Mouse (Mus musculus) midbrain, embryonic 16.5 days (tissue): ENCODE results near the gene R3hdm1. TPM values are rescaled to one million over a fixed set of nuclear protein-coding genes. Genes with fewer than 3 reads are reported as not detected.

ENCODE experiments used
- ATAC-seq: fragments of 200-750 bp; cut with Nextera tagmentation; 2 replicates; pipeline ENCODE4 v1.8.0; 2017; ENCODE audit warnings: moderate TSS enrichment
- H3K27ac ChIP-seq: fragments of 300-500 bp; sonication (generic); 2 replicates; pipeline ENCODE4 v1.5.1; 2014; ENCODE audit warnings: mild to moderate bottlenecking, low read length, mixed read lengths
- H3K27me3 ChIP-seq: fragments of 300-500 bp; sonication (generic); 2 replicates; pipeline ENCODE4 v1.6.1; 2014; ENCODE audit warnings: low read depth, low read length, mixed read lengths; ENCODE audit not compliant: control insufficient read depth, insufficient read depth
- H3K36me3 ChIP-seq: fragments of 300-500 bp; sonication (generic); 2 replicates; pipeline ENCODE4 v1.6.1; 2014; ENCODE audit warnings: mild to moderate bottlenecking, low read length, moderate library complexity, mixed read lengths; ENCODE audit not compliant: control insufficient read depth, insufficient read depth
- H3K4me1 ChIP-seq: fragments of 300-500 bp; sonication (generic); 2 replicates; pipeline ENCODE4 v1.6.1; 2014; ENCODE audit warnings: mild to moderate bottlenecking, low read length, mixed read lengths; ENCODE audit not compliant: control insufficient read depth, insufficient read depth
- H3K4me2 ChIP-seq: fragments of 300-500 bp; sonication (generic); 2 replicates; pipeline ENCODE4 v1.6.1; 2014; ENCODE audit warnings: mild to moderate bottlenecking, low read length, mixed read lengths
- H3K4me3 ChIP-seq: fragments of 300-500 bp; sonication (generic); 2 replicates; pipeline ENCODE4 v1.5.1; 2014; ENCODE audit warnings: low read depth, mild to moderate bottlenecking, low read length, moderate library complexity, mixed read lengths
- H3K9ac ChIP-seq: fragments of 300-500 bp; sonication (generic); 2 replicates; pipeline ENCODE4 v1.6.1; 2014; ENCODE audit warnings: low read depth, low read length, mixed read lengths
- H3K9me3 ChIP-seq: fragments of 300-500 bp; sonication (generic); replicated peaks from 2 replicates; pipeline ENCODE4 v1.6.1; 2014; ENCODE audit warnings: mild to moderate bottlenecking, low read length, mixed read lengths; ENCODE audit not compliant: control insufficient read depth, poor library complexity, severe bottlenecking
- WGBS: fragments of 180-500 bp; shearing (Covaris S2); extraction: QIAGEN DNeasy Blood & Tissue Kit; methylation state at CpG from one replicate; pipeline ENCODE4 v1.1.7; 2014; 5-methylcytosine and 5-hydroxymethylcytosine counted together
- polyA plus RNA-seq: library from polyadenylated mRNA; unstranded; fragments of >200 nt; fragmentation: Nextera tagmentation; extraction: Ambion mirVana; gene quantifications from 2 replicates; pipeline ENCODE4 v1.2.1, GENCODE M21; 2015

R3hdm1 gene
- polyA plus RNA-seq, 1 experiment from 2014 or later, result 84.1 TPM

GRCm38 (mm10) chr1:128073051-128073450 lies 30.1 kb upstream of the R3hdm1 start:
- Histone ChIP-seq H3K4me3 (no peak overlapping the region), H3K4me1 (no peaks in the 10 kb centered on the region), H3K27me3 (no peaks in the 10 kb centered on the region), H3K36me3 (no peaks in the 10 kb centered on the region), H3K9me3 (no peaks in the 10 kb centered on the region), H3K27ac (no peak overlapping the region), H3K9ac (no peak overlapping the region), H3K4me2 (no peak overlapping the region)
- ATAC-seq, result no peak
- WGBS, result 93% methylated on average over 6 of the region's 6 CpGs

GRCm38 (mm10) chr1:128076791-128077479 lies 26.2 kb upstream of the R3hdm1 start:
- H3K36me3 ChIP-seq, result no peaks in the 10 kb centered on the region
- H3K9ac ChIP-seq, result no peak overlapping the region
- H3K4me2 ChIP-seq, result no peak overlapping the region
- H3K4me3 ChIP-seq, result no peak overlapping the region
- WGBS, result 82% methylated on average over 8 of the region's 8 CpGs
- H3K27me3 ChIP-seq, result no peaks in the 10 kb centered on the region
- no peak for ATAC-seq
- no peak overlapping the region for H3K27ac ChIP-seq
- no peaks in the 10 kb centered on the region for H3K4me1 ChIP-seq
- H3K9me3 ChIP-seq, result no peaks in the 10 kb centered on the region

- 94% methylated on average over 2 of the region's 2 CpGs for WGBS
- Histone ChIP-seq H3K4me1 (no peaks in the 10 kb centered on the region), H3K27me3 (no peaks in the 10 kb centered on the region), H3K9me3 (no peaks in the 10 kb centered on the region), H3K9ac (no peak overlapping the region), H3K4me2 (no peak overlapping the region), H3K4me3 (no peak overlapping the region), H3K27ac (no peak overlapping the region), H3K36me3 (no peaks in the 10 kb centered on the region)
- no peak for ATAC-seq
Observed at GRCm38 (mm10) chr1:128077788-128078187, 25.3 kb upstream of the R3hdm1 start.

GRCm38 (mm10) chr1:128078646-128079045 lies 24.5 kb upstream of the R3hdm1 start:
- no peaks in the 10 kb centered on the region for H3K4me1 ChIP-seq
- ATAC-seq, result no peak
- no peak overlapping the region for H3K4me3 ChIP-seq
- no peak overlapping the region for H3K9ac ChIP-seq
- WGBS, result 89% methylated on average over 1 of the region's 1 CpGs
- no peaks in the 10 kb centered on the region for H3K27me3 ChIP-seq
- H3K4me2 ChIP-seq, result no peak overlapping the region
- H3K27ac ChIP-seq, result no peak overlapping the region
- H3K9me3 ChIP-seq, result no peaks in the 10 kb centered on the region
- H3K36me3 ChIP-seq, result no peaks in the 10 kb centered on the region

- WGBS, result 76% methylated on average over 5 of the region's 5 CpGs
- no peak for ATAC-seq
Observed at GRCm38 (mm10) chr1:128080936-128081696, 22.0 kb upstream of the R3hdm1 start.

GRCm38 (mm10) chr1:128081873-128082272 lies 21.2 kb upstream of the R3hdm1 start:
- no peaks in the 10 kb centered on the region for H3K4me1 ChIP-seq
- no peak overlapping the region for H3K9ac ChIP-seq
- no peaks in the 10 kb centered on the region for H3K27me3 ChIP-seq
- ATAC-seq, result no peak
- H3K9me3 ChIP-seq, result no peaks in the 10 kb centered on the region
- no peaks in the 10 kb centered on the region for H3K36me3 ChIP-seq
- H3K27ac ChIP-seq, result no peak overlapping the region
- no peak overlapping the region for H3K4me3 ChIP-seq
- 87% methylated on average over 7 of the region's 7 CpGs for WGBS
- H3K4me2 ChIP-seq, result no peak overlapping the region

More at GRCm38 (mm10) chr1:128080936-128081696, 22.0 kb upstream of the R3hdm1 start:
- no peaks in the 10 kb centered on the region for H3K4me1 ChIP-seq
- H3K4me2 ChIP-seq, result no peak overlapping the region
- H3K4me3 ChIP-seq, result no peak overlapping the region
- no peak overlapping the region for H3K27ac ChIP-seq
- no peak overlapping the region for H3K9ac ChIP-seq
- no peaks in the 10 kb centered on the region for H3K36me3 ChIP-seq
- H3K9me3 ChIP-seq, result no peaks in the 10 kb centered on the region
- no peaks in the 10 kb centered on the region for H3K27me3 ChIP-seq

- Histone ChIP-seq H3K4me2 (no peak overlapping the region), H3K4me1 (no peaks in the 10 kb centered on the region), H3K27ac (no peak overlapping the region), H3K9me3 (no peaks in the 10 kb centered on the region), H3K36me3 (no peaks in the 10 kb centered on the region), H3K4me3 (no peak overlapping the region), H3K9ac (no peak overlapping the region), H3K27me3 (no peaks in the 10 kb centered on the region)
- 64% methylated on average over 7 of the region's 7 CpGs for WGBS
- ATAC-seq, result no peak
Observed at GRCm38 (mm10) chr1:128082800-128083199, 20.3 kb upstream of the R3hdm1 start.

- Histone ChIP-seq H3K27me3 (no peaks in the 10 kb centered on the region), H3K9ac (no peak overlapping the region), H3K4me2 (no peak overlapping the region), H3K4me1 (no peaks in the 10 kb centered on the region), H3K9me3 (no peaks in the 10 kb centered on the region), H3K27ac (no peak overlapping the region), H3K4me3 (no peak overlapping the region), H3K36me3 (no peaks in the 10 kb centered on the region; the same call in 1 of the 2 replicates)
- no peak for ATAC-seq
- whole genome bisulfite sequencing, result 56% methylated on average over 2 of the region's 2 CpGs
Observed at GRCm38 (mm10) chr1:128094686-128095085, 8.4 kb upstream of the R3hdm1 start.

GRCm38 (mm10) chr1:128098309-128098708 lies 4.8 kb upstream of the R3hdm1 start:
- no peak overlapping the region for H3K4me3 ChIP-seq
- ATAC-seq, result no peak
- H3K36me3 ChIP-seq, result no peaks in the 10 kb centered on the region
- H3K9me3 ChIP-seq, result no peaks in the 10 kb centered on the region
- H3K27me3 ChIP-seq, result no peaks in the 10 kb centered on the region
- H3K9ac ChIP-seq, result no peak overlapping the region
- peaks cover 3% of the 10 kb centered on the region; the same call in 1 of the 2 replicates for H3K4me1 ChIP-seq
- WGBS, result 98% methylated on average over 1 of the region's 1 CpGs
- no peak overlapping the region for H3K4me2 ChIP-seq
- H3K27ac ChIP-seq, result no peak overlapping the region
